Mouse (Mus musculus): Measurements from ENCODE around the gene Mcm10. TPM values are rescaled to one million over a fixed set of nuclear protein-coding genes. Genes with fewer than 3 reads are reported as not detected.

The Mcm10 gene
- polyA plus RNA-seq, 1 experiment from 2014 or later, result 4.9 TPM

DNA sequence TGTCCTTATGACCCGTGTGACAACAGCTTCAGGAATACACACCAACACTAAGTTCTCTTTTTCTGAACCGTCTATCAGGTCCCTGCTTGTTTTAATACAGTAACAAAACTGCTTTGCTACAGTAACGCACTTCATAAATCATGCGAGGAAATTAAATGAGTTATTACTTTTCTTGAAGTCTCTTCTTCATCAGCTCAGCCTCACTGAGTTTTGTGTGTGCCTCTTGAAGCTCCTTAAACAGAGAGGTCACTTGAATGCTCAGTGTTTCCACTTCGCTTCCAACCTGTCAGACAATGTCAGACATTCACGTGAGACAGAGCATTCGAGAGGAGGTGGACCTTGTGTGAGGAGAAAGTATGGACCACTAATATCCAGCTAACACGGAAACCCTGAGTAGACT is 22.2 kb upstream of the Mcm10 start:
- WGBS, result 89% methylated on average over 8 of the region's 8 CpGs
- Histone ChIP-seq H3K27ac (ENCODE audit: low read depth, low read length) (no peak overlapping the region), H3K4me2 (ENCODE audit: low read length) (no peak overlapping the region), H3K27me3 (replicated peaks; ENCODE audit: control insufficient read depth, insufficient read depth, low read length) (no peaks in the 10 kb centered on the region), H3K4me3 (ENCODE audit: low read length) (no peak overlapping the region), H3K9me3 (ENCODE audit: control insufficient read depth, low read length) (no peaks in the 10 kb centered on the region), H3K36me3 (ENCODE audit: control insufficient read depth, insufficient read depth, low read length) (peaks cover 3% of the 10 kb centered on the region; the same call in 1 of the 2 replicates), H3K4me1 (ENCODE audit: control insufficient read depth, insufficient read depth, low read depth, low read length) (peaks cover 3% of the 10 kb centered on the region; the same call in 1 of the 2 replicates), H3K9ac (ENCODE audit: low read depth, low read length) (no peak overlapping the region)
- no peak for ATAC-seq

DNA sequence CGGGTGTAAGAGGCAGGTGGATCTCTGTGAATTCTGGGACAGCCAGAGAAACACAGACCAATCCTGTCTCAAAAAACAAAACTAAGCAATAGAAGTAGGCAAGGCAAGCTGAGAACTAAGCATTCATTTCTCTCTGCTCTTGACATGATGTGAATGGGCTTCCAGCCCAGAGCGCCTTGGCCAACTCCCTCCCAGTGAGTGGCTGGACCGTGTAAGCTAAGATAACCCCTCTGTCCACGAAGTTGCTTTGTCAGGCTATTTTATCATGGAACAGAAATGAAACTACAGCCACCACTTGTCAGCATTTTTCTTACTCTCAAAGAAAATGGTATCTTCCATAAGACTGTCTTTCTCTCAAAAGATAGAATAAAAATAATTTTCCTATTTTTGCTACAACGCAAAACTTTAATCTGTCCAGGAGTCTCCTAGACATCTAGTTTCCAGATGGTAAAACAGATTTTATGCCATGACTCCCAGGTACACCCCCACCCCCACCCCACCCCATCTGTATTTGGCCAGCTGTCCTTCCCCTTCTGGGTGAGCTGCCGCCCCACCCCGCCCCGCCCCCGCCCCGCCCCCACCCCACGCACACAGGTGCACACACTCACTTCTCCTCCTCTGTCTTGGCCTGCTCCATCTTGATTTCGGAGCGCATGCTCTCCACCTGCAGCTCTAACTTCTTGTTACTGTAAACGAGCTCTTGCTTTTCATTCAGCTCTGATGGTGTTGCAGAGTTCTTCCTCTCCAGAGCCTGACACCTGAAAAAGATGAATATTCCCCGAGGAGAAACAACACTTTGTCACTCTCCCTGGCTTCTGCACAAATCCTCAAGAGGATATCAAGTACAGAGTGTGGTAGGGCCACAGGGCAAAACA is 21.2 kb upstream of the Mcm10 start:
- H3K4me3 ChIP-seq (ENCODE audit: low read length), result no peak overlapping the region
- H3K4me1 ChIP-seq (ENCODE audit: control insufficient read depth, insufficient read depth, low read depth, low read length), result peaks cover 3% of the 10 kb centered on the region; the same call in 1 of the 2 replicates
- no peak overlapping the region for H3K4me2 ChIP-seq (ENCODE audit: low read length)
- no peaks in the 10 kb centered on the region for H3K9me3 ChIP-seq (ENCODE audit: control insufficient read depth, low read length)
- ATAC-seq, result no peak
- H3K36me3 ChIP-seq (ENCODE audit: control insufficient read depth, insufficient read depth, low read length), result peaks cover 3% of the 10 kb centered on the region; the same call in 1 of the 2 replicates
- WGBS, result 75% methylated on average over 13 of the region's 15 CpGs
- no peaks in the 10 kb centered on the region for H3K27me3 ChIP-seq (replicated peaks; ENCODE audit: control insufficient read depth, insufficient read depth, low read length)
- no peak overlapping the region for H3K9ac ChIP-seq (ENCODE audit: low read depth, low read length)
- H3K27ac ChIP-seq (ENCODE audit: low read depth, low read length), result no peak overlapping the region

DNA sequence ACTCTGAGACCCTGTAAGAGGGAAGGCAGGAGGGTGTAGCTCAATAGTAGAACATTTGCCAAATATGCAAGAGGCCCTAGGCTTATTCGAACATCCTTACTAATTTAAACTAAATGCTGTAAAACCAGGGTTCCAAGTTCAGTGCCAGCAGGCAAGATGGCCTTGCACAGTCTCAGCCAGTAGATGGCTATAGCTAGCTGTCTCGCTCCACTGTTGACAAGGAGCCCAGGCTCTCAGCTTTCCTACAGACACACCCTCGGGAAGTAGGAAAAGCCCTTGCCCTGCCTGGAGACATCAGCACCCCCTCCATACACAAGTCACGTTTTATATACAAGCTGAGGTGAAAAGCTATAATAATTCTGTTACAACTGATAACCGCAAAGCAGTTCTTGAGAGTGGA is 20.1 kb upstream of the Mcm10 start:
- H3K36me3 ChIP-seq (ENCODE audit: control insufficient read depth, insufficient read depth, low read length), result peaks cover 3% of the 10 kb centered on the region; the same call in 1 of the 2 replicates
- ATAC-seq, result no peak
- no peaks in the 10 kb centered on the region for H3K27me3 ChIP-seq (replicated peaks; ENCODE audit: control insufficient read depth, insufficient read depth, low read length)
- no peak overlapping the region for H3K4me2 ChIP-seq (ENCODE audit: low read length)
- no peaks in the 10 kb centered on the region; the same call in 1 of the 2 replicates for H3K4me1 ChIP-seq (ENCODE audit: control insufficient read depth, insufficient read depth, low read depth, low read length)
- WGBS, result 85% methylated on average over 5 of the region's 5 CpGs
- no peaks in the 10 kb centered on the region for H3K9me3 ChIP-seq (ENCODE audit: control insufficient read depth, low read length)
- no peak overlapping the region for H3K27ac ChIP-seq (ENCODE audit: low read depth, low read length)
- H3K9ac ChIP-seq (ENCODE audit: low read depth, low read length), result no peak overlapping the region
- no peak overlapping the region for H3K4me3 ChIP-seq (ENCODE audit: low read length)

GRCm38 (mm10) chr2:5031215-5031614 is 18.6 kb upstream of the Mcm10 start:
- WGBS, result 79% methylated on average over 7 of the region's 7 CpGs
- ATAC-seq, result no peak

GRCm38 (mm10) chr2:5029808-5030207 is 17.2 kb upstream of the Mcm10 start:
- 81% methylated on average over 4 of the region's 4 CpGs for WGBS
- 0 out of 2 replicates have a peak, but pooled peaks have one; percentile 7 for ATAC-seq
- no peak overlapping the region for H3K27ac ChIP-seq (ENCODE audit: low read depth, low read length)
- H3K4me2 ChIP-seq (ENCODE audit: low read length), result no peak overlapping the region
- H3K27me3 ChIP-seq (replicated peaks; ENCODE audit: control insufficient read depth, insufficient read depth, low read length), result no peaks in the 10 kb centered on the region
- no peak overlapping the region for H3K9ac ChIP-seq (ENCODE audit: low read depth, low read length)
- no peaks in the 10 kb centered on the region for H3K4me1 ChIP-seq (ENCODE audit: control insufficient read depth, insufficient read depth, low read depth, low read length)
- peaks cover 3% of the 10 kb centered on the region; the same call in 1 of the 2 replicates for H3K36me3 ChIP-seq (ENCODE audit: control insufficient read depth, insufficient read depth, low read length)
- no peak overlapping the region for H3K4me3 ChIP-seq (ENCODE audit: low read length)
- H3K9me3 ChIP-seq (ENCODE audit: control insufficient read depth, low read length), result no peaks in the 10 kb centered on the region

More at GRCm38 (mm10) chr2:5031215-5031614, 18.6 kb upstream of the Mcm10 start:
- no peaks in the 10 kb centered on the region for H3K9me3 ChIP-seq (ENCODE audit: control insufficient read depth, low read length)
- no peaks in the 10 kb centered on the region for H3K4me1 ChIP-seq (ENCODE audit: control insufficient read depth, insufficient read depth, low read depth, low read length)
- no peaks in the 10 kb centered on the region for H3K27me3 ChIP-seq (replicated peaks; ENCODE audit: control insufficient read depth, insufficient read depth, low read length)
- peaks cover 3% of the 10 kb centered on the region; the same call in 1 of the 2 replicates for H3K36me3 ChIP-seq (ENCODE audit: control insufficient read depth, insufficient read depth, low read length)
- no peak overlapping the region for H3K27ac ChIP-seq (ENCODE audit: low read depth, low read length)
- no peak overlapping the region for H3K9ac ChIP-seq (ENCODE audit: low read depth, low read length)
- H3K4me2 ChIP-seq (ENCODE audit: low read length), result no peak overlapping the region
- no peak overlapping the region for H3K4me3 ChIP-seq (ENCODE audit: low read length)

DNA sequence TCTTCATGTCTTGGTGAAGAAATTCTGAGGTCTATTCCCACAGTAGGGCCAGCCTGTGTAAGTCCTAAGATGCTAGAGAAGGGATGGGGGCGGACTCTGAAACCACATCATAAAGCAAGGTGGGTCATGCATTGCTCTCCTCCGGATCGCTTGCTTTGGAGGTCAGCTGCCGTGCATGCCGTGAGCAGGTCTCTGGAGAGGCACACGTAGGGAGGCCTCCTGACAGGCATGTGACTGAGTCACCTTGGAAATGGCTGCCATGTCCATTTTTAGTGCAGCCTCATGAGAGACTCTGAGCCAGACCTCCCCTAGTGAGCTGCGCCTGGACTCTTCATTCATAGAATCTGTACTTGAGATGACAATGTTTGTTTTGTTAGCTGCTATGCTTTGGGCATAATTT is 15.5 kb upstream of the Mcm10 start:
- H3K9ac ChIP-seq (ENCODE audit: low read depth, low read length), result no peak overlapping the region
- H3K27ac ChIP-seq (ENCODE audit: low read depth, low read length), result no peak overlapping the region
- no peaks in the 10 kb centered on the region for H3K27me3 ChIP-seq (replicated peaks; ENCODE audit: control insufficient read depth, insufficient read depth, low read length)
- H3K4me3 ChIP-seq (ENCODE audit: low read length), result no peak overlapping the region
- WGBS, result 83% methylated on average over 7 of the region's 7 CpGs
- H3K9me3 ChIP-seq (ENCODE audit: control insufficient read depth, low read length), result no peaks in the 10 kb centered on the region
- H3K36me3 ChIP-seq (ENCODE audit: control insufficient read depth, insufficient read depth, low read length), result peaks cover 3% of the 10 kb centered on the region; the same call in 1 of the 2 replicates
- ATAC-seq, result no peak
- no peak overlapping the region for H3K4me2 ChIP-seq (ENCODE audit: low read length)
- no peaks in the 10 kb centered on the region for H3K4me1 ChIP-seq (ENCODE audit: control insufficient read depth, insufficient read depth, low read depth, low read length)

GRCm38 (mm10) chr2:5027057-5027456 is 14.5 kb upstream of the Mcm10 start:
- Histone ChIP-seq H3K27ac (ENCODE audit: low read depth, low read length) (peak overlapping the region; percentile 6; the same call in 1 of the 2 replicates), H3K4me2 (ENCODE audit: low read length) (no peak overlapping the region), H3K4me3 (ENCODE audit: low read length) (no peak overlapping the region), H3K36me3 (ENCODE audit: control insufficient read depth, insufficient read depth, low read length) (peaks cover under 1% of the 10 kb centered on the region; the same call in 1 of the 2 replicates), H3K9me3 (ENCODE audit: control insufficient read depth, low read length) (no peaks in the 10 kb centered on the region), H3K9ac (ENCODE audit: low read depth, low read length) (no peak overlapping the region), H3K4me1 (ENCODE audit: control insufficient read depth, insufficient read depth, low read depth, low read length) (no peaks in the 10 kb centered on the region), H3K27me3 (replicated peaks; ENCODE audit: control insufficient read depth, insufficient read depth, low read length) (no peaks in the 10 kb centered on the region)
- WGBS, result 56% methylated on average over 6 of the region's 6 CpGs
- ATAC-seq, result peak; percentile 74

- WGBS, result 38% methylated on average over 3 of the region's 4 CpGs
- H3K27ac ChIP-seq (ENCODE audit: low read depth, low read length), result no peak overlapping the region
- H3K36me3 ChIP-seq (ENCODE audit: control insufficient read depth, insufficient read depth, low read length), result no peaks in the 10 kb centered on the region
- no peak for ATAC-seq
- H3K4me2 ChIP-seq (ENCODE audit: low read length), result no peak overlapping the region
- H3K27me3 ChIP-seq (replicated peaks; ENCODE audit: control insufficient read depth, insufficient read depth, low read length), result no peaks in the 10 kb centered on the region
- no peaks in the 10 kb centered on the region for H3K4me1 ChIP-seq (ENCODE audit: control insufficient read depth, insufficient read depth, low read depth, low read length)
- no peaks in the 10 kb centered on the region for H3K9me3 ChIP-seq (ENCODE audit: control insufficient read depth, low read length)
- no peak overlapping the region for H3K4me3 ChIP-seq (ENCODE audit: low read length)
- H3K9ac ChIP-seq (ENCODE audit: low read depth, low read length), result no peak overlapping the region
Observed at GRCm38 (mm10) chr2:5025162-5025733, 12.7 kb upstream of the Mcm10 start.

DNA sequence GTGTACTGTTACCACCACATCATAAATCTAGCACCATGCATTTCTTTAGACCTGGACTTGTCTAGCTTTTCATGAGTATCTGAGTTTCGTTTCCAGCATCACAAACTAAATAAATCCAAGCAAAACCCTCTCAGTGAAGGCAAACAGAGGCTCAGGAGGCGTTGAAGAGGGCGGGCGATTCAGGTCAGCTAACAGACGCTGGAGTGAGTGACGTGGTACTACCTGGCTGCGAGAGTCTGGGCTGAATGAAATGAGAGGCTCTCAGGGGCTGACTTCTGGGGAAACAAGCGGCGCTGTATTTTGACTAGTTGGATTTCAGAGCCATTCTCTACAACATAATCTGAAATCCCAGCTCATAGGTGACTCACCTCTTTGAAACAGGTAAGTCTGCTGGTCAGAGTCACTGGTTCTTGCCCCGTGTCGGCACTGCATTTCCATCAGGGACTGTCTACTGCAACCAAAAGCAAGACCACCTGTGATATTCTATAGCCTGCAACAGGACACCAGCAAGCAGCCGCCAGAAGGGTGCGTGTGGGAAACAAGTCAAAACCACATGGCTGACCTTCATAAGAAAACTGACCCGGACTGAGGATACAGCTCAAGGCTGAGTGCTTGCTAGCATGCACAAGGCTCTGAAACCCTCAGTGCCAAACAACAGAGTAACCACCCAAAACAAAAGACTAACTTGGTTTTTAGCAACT is 11.3 kb upstream of the Mcm10 start:
- H3K27ac ChIP-seq (ENCODE audit: low read depth, low read length), result no peak overlapping the region
- no peak overlapping the region for H3K4me3 ChIP-seq (ENCODE audit: low read length)
- H3K9me3 ChIP-seq (ENCODE audit: control insufficient read depth, low read length), result no peaks in the 10 kb centered on the region
- WGBS, result 82% methylated on average over 14 of the region's 14 CpGs
- no peak for ATAC-seq
- no peaks in the 10 kb centered on the region for H3K36me3 ChIP-seq (ENCODE audit: control insufficient read depth, insufficient read depth, low read length)
- no peak overlapping the region for H3K4me2 ChIP-seq (ENCODE audit: low read length)
- H3K9ac ChIP-seq (ENCODE audit: low read depth, low read length), result no peak overlapping the region
- no peaks in the 10 kb centered on the region for H3K27me3 ChIP-seq (replicated peaks; ENCODE audit: control insufficient read depth, insufficient read depth, low read length)
- no peaks in the 10 kb centered on the region for H3K4me1 ChIP-seq (ENCODE audit: control insufficient read depth, insufficient read depth, low read depth, low read length)

Measured in hindbrain, embryonic 16.5 days (tissue).